Mouse (Mus musculus): Measurements from ENCODE around the gene Tlnrd1. TPM values are rescaled to one million over a fixed set of nuclear protein-coding genes. Genes with fewer than 3 reads are reported as not detected.
A peak's percentile ranks its signal among the peaks of the same experiment; 100 is the strongest.
"Not testable (repeated sequence)": the region's sequence is repeated elsewhere in the genome, so short reads cannot be mapped to it uniquely, and the experiment has no call there.

Gene Tlnrd1
- polyA plus RNA-seq, 1 experiment from 2014 or later = 8.9 TPM

DNA sequence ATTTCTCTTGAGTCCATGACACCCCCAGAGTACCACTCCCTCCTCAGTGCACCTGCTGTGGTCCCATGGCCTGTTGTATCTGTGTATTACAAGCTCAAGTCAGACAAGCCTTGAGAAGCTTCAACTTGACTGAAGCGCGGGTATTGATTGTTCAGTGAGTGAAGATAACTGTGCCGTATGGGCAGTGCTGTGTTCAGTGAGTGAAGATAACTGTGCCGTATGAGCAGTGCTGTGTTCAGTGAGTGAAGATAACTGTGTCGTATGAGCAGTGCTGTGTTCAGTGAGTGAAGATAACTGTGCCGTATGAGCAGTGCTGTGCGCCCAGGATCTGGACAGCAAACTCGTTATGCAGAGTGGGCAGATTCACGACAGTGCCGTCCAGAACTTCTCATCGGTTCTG lies 14.2 kb upstream of the Tlnrd1 start:
- 27% methylated on average over 11 of the region's 11 CpGs for WGBS (ENCODE audit: insufficient replicate concordance)
- H3K27ac ChIP-seq = peak overlapping the region; percentile 92
- 0 out of 2 replicates have a peak overlapping the region, but pooled peaks have one; percentile 18 for H3K4me3 ChIP-seq (replicated peaks)
- H3K9me3 ChIP-seq (replicated peaks) = no peaks in the 10 kb centered on the region
- no peaks in the 10 kb centered on the region for H3K27me3 ChIP-seq
- H3K9ac ChIP-seq = peak overlapping the region; percentile 44
- peaks cover 83% of the 10 kb centered on the region for H3K4me1 ChIP-seq (replicated peaks)
- DNase-seq = peak; percentile 15
- H3K36me3 ChIP-seq = peaks cover 73% of the 10 kb centered on the region
- peak; percentile 97 for ATAC-seq (ENCODE audit: low read depth)
- peak overlapping the region; percentile 56 for H3K4me2 ChIP-seq

DNA sequence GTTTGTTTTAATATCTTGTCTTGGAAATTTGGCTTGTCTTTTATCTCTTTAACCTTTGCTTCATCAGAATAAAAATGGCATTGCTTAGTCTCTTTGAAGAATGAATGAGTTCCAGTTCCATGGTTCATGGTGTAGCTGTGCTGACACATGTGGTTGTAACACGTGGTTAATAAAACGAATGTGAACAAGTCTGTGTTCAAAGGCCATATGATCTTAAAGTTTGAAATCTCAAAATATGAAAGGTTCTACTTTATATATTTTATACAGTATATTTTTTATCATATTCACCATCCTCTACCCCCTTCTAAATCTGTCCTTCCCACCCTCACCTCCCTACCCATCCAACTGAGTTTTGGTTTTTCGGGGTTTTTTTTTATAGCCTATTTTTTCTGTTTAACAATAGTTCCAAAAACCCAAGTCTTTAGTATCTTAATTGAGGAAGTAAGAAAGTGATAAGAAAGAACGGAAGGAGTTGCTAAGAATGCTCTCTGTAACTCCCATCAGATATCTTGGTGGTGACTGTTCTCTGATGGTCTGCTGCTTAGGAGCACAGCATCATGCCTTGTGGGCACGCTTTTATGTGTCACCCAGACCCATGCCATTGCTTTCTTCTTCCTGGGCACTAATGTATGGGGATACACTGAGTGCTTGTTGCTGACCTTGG lies 12.1 kb upstream of the Tlnrd1 start:
- ATAC-seq (ENCODE audit: low read depth) (no peak), DNase-seq (no peak)
- no peaks in the 10 kb centered on the region for H3K27me3 ChIP-seq
- peaks cover 66% of the 10 kb centered on the region for H3K36me3 ChIP-seq
- H3K9me3 ChIP-seq (replicated peaks) = no peaks in the 10 kb centered on the region
- H3K4me3 ChIP-seq (replicated peaks) = no peak overlapping the region
- 42% methylated on average over 5 of the region's 5 CpGs for WGBS (ENCODE audit: insufficient replicate concordance)
- H3K9ac ChIP-seq = peak overlapping the region; percentile 27; the same call in 1 of the 2 replicates
- H3K4me1 ChIP-seq (replicated peaks) = peaks cover 78% of the 10 kb centered on the region
- H3K27ac ChIP-seq = peak overlapping the region; percentile 56
- no peak overlapping the region for H3K4me2 ChIP-seq

DNA sequence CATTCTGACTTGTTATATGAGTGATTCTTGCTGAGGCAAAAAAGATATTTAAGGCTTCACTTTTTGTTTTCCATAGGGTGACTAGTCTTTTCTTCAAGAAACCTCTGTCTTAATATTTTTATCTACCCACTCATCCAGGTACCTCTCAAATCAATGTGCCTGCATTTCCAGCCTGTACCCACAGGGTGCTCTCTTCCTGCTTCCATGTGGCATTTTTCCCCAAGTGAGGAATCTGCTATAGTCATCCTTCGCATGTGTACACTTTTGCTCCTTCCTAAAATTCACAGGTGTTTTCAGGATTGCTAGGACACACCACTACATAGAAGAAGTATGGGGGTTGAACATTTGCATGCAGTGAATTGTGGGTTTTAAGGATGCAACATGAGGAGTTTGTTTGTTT lies 10.2 kb upstream of the Tlnrd1 start:
- Histone ChIP-seq H3K4me3 (replicated peaks) (peak overlapping the region; percentile 28), H3K36me3 (peaks cover 48% of the 10 kb centered on the region), H3K4me2 (peak overlapping the region; percentile 80), H3K27ac (peak overlapping the region; percentile 39; the same call in 1 of the 2 replicates), H3K4me1 (replicated peaks) (peaks cover 74% of the 10 kb centered on the region), H3K9me3 (replicated peaks) (no peaks in the 10 kb centered on the region), H3K9ac (peak overlapping the region; percentile 19), H3K27me3 (no peaks in the 10 kb centered on the region)
- DNase-seq (no peak), ATAC-seq (ENCODE audit: low read depth) (no peak)
- WGBS (ENCODE audit: insufficient replicate concordance) = 83% methylated on average over 1 of the region's 1 CpGs

DNA sequence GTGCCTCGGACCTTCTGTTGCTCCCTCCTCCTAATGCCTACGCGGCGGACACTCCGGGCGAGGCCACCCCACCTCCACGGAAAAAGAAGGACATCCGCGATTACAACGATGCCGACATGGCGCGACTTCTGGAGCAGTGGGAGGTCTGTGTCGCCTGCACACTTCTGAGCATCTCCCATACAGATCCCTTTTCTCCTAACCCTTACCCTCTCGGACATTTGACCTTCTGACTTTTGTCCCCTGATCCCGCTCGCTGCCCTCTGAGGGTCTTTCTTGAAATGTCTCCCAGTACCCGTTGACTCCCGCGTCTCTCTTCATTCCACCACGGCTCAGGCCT lies 8.2 kb upstream of the Tlnrd1 start:
- no peaks in the 10 kb centered on the region for H3K27me3 ChIP-seq
- no peaks in the 10 kb centered on the region for H3K9me3 ChIP-seq (replicated peaks)
- peaks cover 27% of the 10 kb centered on the region for H3K36me3 ChIP-seq
- H3K9ac ChIP-seq = peak overlapping the region; percentile 90
- peak overlapping the region; percentile 91 for H3K27ac ChIP-seq
- under 1% methylated on average over 21 of the region's 21 CpGs for WGBS (ENCODE audit: insufficient replicate concordance)
- ATAC-seq (ENCODE audit: low read depth) (no peak), DNase-seq (no peak)
- H3K4me1 ChIP-seq (replicated peaks) = peaks cover 73% of the 10 kb centered on the region
- H3K4me3 ChIP-seq (replicated peaks) = peak overlapping the region; percentile 89
- peak overlapping the region; percentile 80 for H3K4me2 ChIP-seq

DNA sequence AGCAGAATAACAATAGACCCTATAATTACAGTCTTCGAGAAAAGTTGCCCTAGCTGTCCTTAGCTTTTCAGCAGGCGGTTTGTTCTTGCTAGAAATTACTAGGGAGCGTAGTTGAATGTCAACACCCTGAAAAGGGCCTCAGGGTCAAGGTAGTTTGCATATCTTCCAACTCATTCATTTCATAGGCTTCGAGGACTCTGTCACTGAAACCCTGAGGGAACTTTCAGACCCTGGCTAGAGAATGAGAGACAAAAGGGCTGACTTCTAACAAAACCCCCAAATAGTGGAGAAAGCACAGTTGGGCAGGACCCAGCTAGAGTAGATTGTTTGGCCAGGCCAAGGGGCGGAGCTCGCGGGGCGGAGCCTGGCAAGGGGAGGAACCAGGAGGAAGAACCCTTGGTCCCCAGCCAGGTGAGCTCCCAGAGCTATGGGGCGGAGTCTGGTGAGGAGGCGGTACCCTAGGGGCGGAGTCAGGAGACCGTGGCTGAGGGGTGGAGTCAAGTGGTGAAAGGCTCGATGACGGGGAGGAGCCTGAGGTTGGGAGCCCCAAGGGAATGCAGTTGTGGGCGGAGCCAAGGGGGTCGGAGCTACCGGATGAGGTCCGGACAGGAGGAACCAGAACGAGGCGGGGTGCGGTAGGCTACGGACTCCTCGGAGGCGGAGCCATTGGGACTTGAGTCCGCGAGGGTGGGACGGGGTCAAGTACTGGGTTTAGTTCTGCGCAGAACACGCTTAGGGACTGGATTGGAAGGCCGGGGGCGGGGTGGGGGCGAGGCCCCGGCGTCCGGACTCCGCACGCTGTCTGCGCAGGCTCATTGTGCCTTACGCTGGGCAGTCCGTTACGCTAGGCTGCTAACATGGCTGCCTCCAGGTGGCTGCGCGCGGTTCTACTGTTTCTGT lies 7.6 kb upstream of the Tlnrd1 start:
- peak overlapping the region; percentile 89 for H3K4me3 ChIP-seq (replicated peaks)
- peak overlapping the region; percentile 80 for H3K4me2 ChIP-seq
- peak overlapping the region; percentile 91 for H3K27ac ChIP-seq
- H3K36me3 ChIP-seq = peaks cover 24% of the 10 kb centered on the region
- no peaks in the 10 kb centered on the region for H3K27me3 ChIP-seq
- peak overlapping the region; percentile 90 for H3K9ac ChIP-seq
- H3K4me1 ChIP-seq (replicated peaks) = peaks cover 75% of the 10 kb centered on the region
- H3K9me3 ChIP-seq (replicated peaks) = no peaks in the 10 kb centered on the region
- DNase-seq = peak; percentile 100
- ATAC-seq (ENCODE audit: low read depth) = peak; percentile 97
- 4% methylated on average over 43 of the region's 44 CpGs for WGBS (ENCODE audit: insufficient replicate concordance)

DNA sequence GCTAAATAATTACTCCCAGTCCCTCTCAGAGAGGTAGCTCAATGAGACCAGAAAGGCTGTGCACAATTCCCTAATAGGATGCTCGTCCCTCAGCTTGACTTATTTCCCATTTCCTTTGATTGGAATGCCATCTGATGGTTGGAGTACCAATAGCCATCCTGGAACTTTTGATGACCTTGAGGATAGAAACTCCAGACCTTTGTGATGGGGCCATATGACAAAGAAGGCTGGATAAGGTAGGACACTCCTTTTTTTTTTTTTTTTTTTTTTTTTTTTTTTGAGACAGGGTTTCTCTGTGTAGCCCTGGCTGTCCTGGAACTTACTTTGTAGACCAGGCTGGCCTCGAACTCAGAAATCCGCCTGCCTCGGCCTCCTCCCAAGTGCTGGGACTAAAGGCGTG lies 5.8 kb upstream of the Tlnrd1 start:
- Histone ChIP-seq H3K27ac (peak overlapping the region; percentile 49), H3K4me1 (replicated peaks) (peaks cover 74% of the 10 kb centered on the region)
- ATAC-seq (ENCODE audit: low read depth); H3K9me3 ChIP-seq (replicated peaks); H3K27me3 ChIP-seq; H3K4me2 ChIP-seq; DNase-seq; H3K9ac ChIP-seq; H3K4me3 ChIP-seq (replicated peaks); H3K36me3 ChIP-seq: not testable (repeated sequence)
- 89% methylated on average over 5 of the region's 5 CpGs for WGBS (ENCODE audit: insufficient replicate concordance)

DNA sequence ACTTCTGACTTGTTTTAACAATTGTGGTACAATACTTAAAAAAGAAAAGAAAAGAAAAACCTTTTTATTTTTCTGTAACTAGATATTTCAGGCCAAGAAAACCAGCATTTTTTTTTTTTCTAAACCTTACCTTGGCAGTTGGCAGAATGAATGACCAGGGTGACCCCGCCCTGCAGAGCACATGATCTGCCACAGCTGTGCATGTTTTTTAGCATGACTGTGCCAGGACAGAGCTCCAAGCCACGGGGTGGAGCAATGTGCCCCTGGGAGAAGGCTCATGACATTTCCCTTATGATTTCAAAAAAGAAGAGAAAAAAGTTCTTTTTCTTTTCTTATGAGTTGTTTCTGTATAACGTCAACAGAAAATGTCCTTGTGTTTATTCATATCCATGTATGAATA lies 5.3 kb upstream of the Tlnrd1 start:
- peak overlapping the region; percentile 49 for H3K27ac ChIP-seq
- peaks cover 1% of the 10 kb centered on the region for H3K36me3 ChIP-seq
- H3K9me3 ChIP-seq (replicated peaks) = no peaks in the 10 kb centered on the region
- H3K27me3 ChIP-seq = no peaks in the 10 kb centered on the region
- no peak overlapping the region for H3K4me2 ChIP-seq
- H3K9ac ChIP-seq = no peak overlapping the region
- H3K4me3 ChIP-seq (replicated peaks) = no peak overlapping the region
- peaks cover 73% of the 10 kb centered on the region for H3K4me1 ChIP-seq (replicated peaks)
- DNase-seq (peak; percentile 11), ATAC-seq (ENCODE audit: low read depth) (no peak)
- WGBS (ENCODE audit: insufficient replicate concordance) = 55% methylated on average over 3 of the region's 3 CpGs

DNA sequence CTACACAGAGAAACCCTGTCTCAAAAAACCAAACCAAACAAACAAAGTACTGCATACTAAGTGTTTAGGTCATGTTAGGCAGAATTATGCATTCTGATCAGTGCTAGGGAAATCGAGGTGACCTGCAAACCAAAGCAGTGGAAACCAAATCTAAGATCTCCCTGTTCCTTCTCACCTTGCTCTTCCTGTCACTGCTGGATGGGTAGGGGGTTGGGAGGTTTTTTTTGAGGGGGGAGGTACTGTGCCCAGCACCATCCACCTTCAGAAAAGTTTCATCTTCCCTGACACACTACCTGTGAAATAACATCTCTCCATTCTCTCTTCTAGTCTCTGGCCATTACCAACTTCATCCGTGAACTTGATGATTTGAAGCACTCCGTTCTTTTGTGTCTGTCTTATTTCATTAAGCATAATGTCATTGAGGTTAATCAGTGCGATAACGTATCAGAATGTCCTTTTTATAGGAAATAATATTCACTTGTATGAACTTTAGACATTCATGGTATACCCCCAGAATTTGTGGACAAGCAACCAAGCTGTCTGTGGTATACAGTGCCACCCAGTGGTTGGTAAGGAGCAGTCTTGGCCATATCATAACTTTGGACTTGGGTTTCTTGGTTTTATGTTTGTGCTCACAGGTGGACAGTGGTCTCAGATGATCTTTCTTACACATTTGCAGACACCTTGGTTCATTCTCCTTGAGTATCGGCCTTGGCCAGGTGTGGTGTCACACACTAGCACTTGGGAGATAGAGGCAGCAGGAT lies 2.4 kb upstream of the Tlnrd1 start:
- no peak for ATAC-seq (ENCODE audit: low read depth)
- 78% methylated on average over 6 of the region's 6 CpGs for WGBS (ENCODE audit: insufficient replicate concordance)
- Histone ChIP-seq H3K27ac (peak overlapping the region; percentile 98), H3K4me3 (replicated peaks) (peak overlapping the region; percentile 98), H3K9ac (peak overlapping the region; percentile 99), H3K36me3 (peaks cover 11% of the 10 kb centered on the region), H3K4me2 (peak overlapping the region; percentile 98), H3K9me3 (replicated peaks) (no peaks in the 10 kb centered on the region), H3K27me3 (no peaks in the 10 kb centered on the region), H3K4me1 (replicated peaks) (peaks cover 70% of the 10 kb centered on the region)
- peak; percentile 18 for DNase-seq

DNA sequence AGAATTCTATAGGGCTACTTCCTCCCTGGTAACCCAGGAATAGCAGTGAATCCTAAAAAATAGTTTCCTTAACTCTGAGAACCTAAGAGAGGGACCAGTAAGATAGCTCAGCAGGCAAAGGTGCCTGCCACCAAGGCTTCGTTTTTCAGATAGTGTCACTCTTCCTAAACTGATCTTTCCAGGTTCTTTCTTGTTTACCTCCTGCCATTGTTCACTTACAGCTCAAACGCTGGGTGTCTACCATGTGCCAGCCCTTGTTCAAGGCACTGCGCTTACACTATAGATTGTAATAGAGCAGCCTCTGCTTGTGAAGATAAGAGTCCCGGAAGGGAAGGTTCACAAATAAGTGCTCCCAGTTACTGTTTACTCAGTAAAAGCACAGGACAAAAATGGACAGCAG lies 1.7 kb upstream of the Tlnrd1 start:
- DNase-seq = peak; percentile 70
- H3K9me3 ChIP-seq (replicated peaks) = no peaks in the 10 kb centered on the region
- H3K4me2 ChIP-seq = peak overlapping the region; percentile 98
- peaks cover 18% of the 10 kb centered on the region for H3K36me3 ChIP-seq
- peaks cover 73% of the 10 kb centered on the region for H3K4me1 ChIP-seq (replicated peaks)
- H3K4me3 ChIP-seq (replicated peaks) = peak overlapping the region; percentile 98
- WGBS (ENCODE audit: insufficient replicate concordance) = 8% methylated on average over 4 of the region's 4 CpGs
- H3K27me3 ChIP-seq = no peaks in the 10 kb centered on the region
- peak overlapping the region; percentile 99 for H3K9ac ChIP-seq
- H3K27ac ChIP-seq = peak overlapping the region; percentile 98
- peak; percentile 57 for ATAC-seq (ENCODE audit: low read depth)

DNA sequence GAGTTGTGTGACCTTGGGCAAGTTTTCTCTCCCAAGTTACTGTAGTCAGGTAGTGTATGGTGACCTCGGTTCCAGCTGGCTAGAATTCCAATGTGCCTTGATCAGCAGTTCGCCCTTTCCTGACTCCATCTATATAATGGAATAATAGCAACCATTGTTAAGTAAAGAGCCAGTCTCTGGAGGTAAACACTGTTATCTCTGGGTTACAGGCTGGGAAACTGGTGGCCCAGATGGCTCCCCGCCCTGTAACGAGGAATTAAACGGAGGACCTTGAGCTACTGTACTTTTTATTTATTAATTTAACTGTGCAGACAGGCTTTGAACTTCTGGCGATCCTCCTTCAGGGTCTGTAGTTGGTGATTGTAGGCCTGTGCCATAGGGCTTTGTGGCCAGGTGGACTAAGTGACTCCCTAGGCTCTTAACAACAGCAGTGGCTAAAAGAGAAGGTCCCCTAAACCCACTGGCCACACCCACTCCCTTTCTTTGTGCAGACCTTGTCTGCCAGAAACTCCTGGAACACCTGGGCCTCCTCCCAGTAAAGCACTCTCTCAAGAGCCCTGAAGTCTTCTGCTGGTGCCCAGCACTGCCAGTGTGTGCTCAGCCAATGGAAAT lies 922 bp upstream of the Tlnrd1 start:
- H3K27me3 ChIP-seq = no peaks in the 10 kb centered on the region
- H3K36me3 ChIP-seq = peaks cover 26% of the 10 kb centered on the region
- H3K9me3 ChIP-seq (replicated peaks) = no peaks in the 10 kb centered on the region
- H3K4me2 ChIP-seq = peak overlapping the region; percentile 98
- H3K27ac ChIP-seq = peak overlapping the region; percentile 98
- peak overlapping the region; percentile 99 for H3K9ac ChIP-seq
- H3K4me3 ChIP-seq (replicated peaks) = peak overlapping the region; percentile 98
- ATAC-seq (ENCODE audit: low read depth) (peak; percentile 54), DNase-seq (peak; percentile 74)
- peaks cover 81% of the 10 kb centered on the region for H3K4me1 ChIP-seq (replicated peaks)
- 9% methylated on average over 6 of the region's 6 CpGs for WGBS (ENCODE audit: insufficient replicate concordance)

All from liver, embryonic 13.5 days (tissue).